Mouse (Mus musculus): ENCODE data around the gene Adgrf1.

GRCm38 (mm10) chr17:43229621-43230513 is 40.3 kb upstream of the Adgrf1 start:
- peak in 1 of 2 experiments; percentile 39; a peak in 3 of 4 replicates for TF ChIP-seq CTCF (conservative IDR thresholded peaks at IDR 0.05 in 1 of 2, IDR thresholded peaks at IDR 0.05 in 1 of 2; ENCODE audit: low read depth in 2 of 2, low read length in 2 of 2)
- no peak for TF ChIP-seq EP300 (IDR thresholded peaks at IDR 0.05; ENCODE audit: low read length)
- no peak for TF ChIP-seq GABPA (IDR thresholded peaks at IDR 0.05; ENCODE audit: insufficient replicate concordance, low read depth, low read length)
- TF ChIP-seq JUND (conservative IDR thresholded peaks at IDR 0.05; ENCODE audit: low read depth, low read length): no peak
- TF ChIP-seq KAT2A (IDR thresholded peaks at IDR 0.05; ENCODE audit: insufficient replicate concordance, low read length): no peak
- peak; percentile 25 for TF ChIP-seq SMC3 (IDR thresholded peaks at IDR 0.05; ENCODE audit: low read depth, low read length)
- TF ChIP-seq TCF12 (IDR thresholded peaks at IDR 0.05; ENCODE audit: low read depth, low read length): no peak
- no peak for TF ChIP-seq MAX (IDR thresholded peaks at IDR 0.05; ENCODE audit: low read length)
- TF ChIP-seq POLR2A (IDR thresholded peaks at IDR 0.05; ENCODE audit: low read depth, low read length): no peak
- TF ChIP-seq ZC3H11A (IDR thresholded peaks at IDR 0.05; ENCODE audit: low read depth, low read length): no peak
- TF ChIP-seq MEF2A (IDR thresholded peaks at IDR 0.05; ENCODE audit: borderline replicate concordance, low read depth, low read length): no peak
- no peak for TF ChIP-seq MXI1 (IDR thresholded peaks at IDR 0.05; ENCODE audit: low read depth, low read length)
- no peak for TF ChIP-seq BHLHE40 (IDR thresholded peaks at IDR 0.05; ENCODE audit: low read depth, low read length)
- TF ChIP-seq ZKSCAN1 (IDR thresholded peaks at IDR 0.05; ENCODE audit: borderline replicate concordance, low read depth, low read length): no peak
